Mouse (Mus musculus): ENCODE results near the gene Sh3kbp1. TPM values are rescaled to one million over a fixed set of nuclear protein-coding genes. Genes with fewer than 3 reads are reported as not detected.

Sh3kbp1 gene
- total and polyA plus RNA-seq, 2 experiments from 2014 or later = 43.4 to 45.5 TPM

GRCm38 (mm10) chrX:159955433-159955832, 328.4 kb downstream of the Sh3kbp1 start:
- H3K27me3 ChIP-seq (ENCODE audit: insufficient read depth, low read length) = no peaks in the 10 kb centered on the region
- 79% methylated on average over 6 of the region's 6 CpGs for WGBS

GRCm38 (mm10) chrX:159961385-159961784, 334.3 kb downstream of the Sh3kbp1 start:
- WGBS = 71% methylated on average over 2 of the region's 2 CpGs
- H3K4me1 ChIP-seq (ENCODE audit: insufficient read depth, low read length) = no peaks in the 10 kb centered on the region
- no peak for DNase-seq (ENCODE audit: low spot score)
- no peak overlapping the region for H3K9ac ChIP-seq (replicated peaks; ENCODE audit: low read length)
- H3K27ac ChIP-seq = no peak overlapping the region
- H3K27me3 ChIP-seq (ENCODE audit: insufficient read depth, low read length) = no peaks in the 10 kb centered on the region
- H3K36me3 ChIP-seq (ENCODE audit: insufficient read depth, low read length) = no peaks in the 10 kb centered on the region
- ATAC-seq = no peak
- no peaks in the 10 kb centered on the region for H3K9me3 ChIP-seq (ENCODE audit: low read length)
- H3K4me2 ChIP-seq (ENCODE audit: low read depth, low read length) = no peak overlapping the region
- H3K4me3 ChIP-seq (ENCODE audit: low read length) = no peak overlapping the region
- no peak for TF ChIP-seq CTCF (IDR thresholded peaks at IDR 0.05; ENCODE audit: low read depth)

More at GRCm38 (mm10) chrX:159955433-159955832, 328.4 kb downstream of the Sh3kbp1 start:
- Histone ChIP-seq H3K9me3 (ENCODE audit: low read length) (no peaks in the 10 kb centered on the region), H3K4me3 (ENCODE audit: low read length) (no peak overlapping the region), H3K9ac (replicated peaks; ENCODE audit: low read length) (no peak overlapping the region), H3K4me2 (ENCODE audit: low read depth, low read length) (no peak overlapping the region), H3K27ac (no peak overlapping the region), H3K4me1 (ENCODE audit: insufficient read depth, low read length) (no peaks in the 10 kb centered on the region), H3K36me3 (ENCODE audit: insufficient read depth, low read length) (no peaks in the 10 kb centered on the region)
- TF ChIP-seq CTCF (IDR thresholded peaks at IDR 0.05; ENCODE audit: low read depth) = no peak
- DNase-seq (ENCODE audit: low spot score) (no peak), ATAC-seq (no peak)

DNA sequence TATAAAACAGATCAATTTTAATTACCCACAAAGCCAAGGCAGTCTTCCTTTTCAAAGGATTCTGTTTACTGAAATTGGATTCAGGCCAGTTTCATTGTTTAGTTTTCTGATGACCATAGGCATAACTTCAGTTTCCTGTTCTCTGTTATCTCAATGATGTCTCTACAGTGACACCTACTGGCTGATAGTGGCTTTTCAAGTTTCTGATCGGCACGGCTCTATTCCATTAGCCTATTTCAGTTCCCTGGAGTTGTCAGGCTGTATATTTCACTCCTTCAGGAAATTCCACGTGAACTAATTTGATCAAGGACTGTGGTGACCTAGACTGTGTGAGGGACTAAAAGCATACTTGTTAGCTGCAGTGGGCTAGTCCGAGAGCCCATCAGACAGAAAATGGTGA, 336.2 kb downstream of the Sh3kbp1 start:
- Histone ChIP-seq H3K4me3 (ENCODE audit: low read length) (no peak overlapping the region), H3K36me3 (ENCODE audit: insufficient read depth, low read length) (no peaks in the 10 kb centered on the region), H3K9me3 (ENCODE audit: low read length) (no peaks in the 10 kb centered on the region), H3K27ac (no peak overlapping the region), H3K9ac (replicated peaks; ENCODE audit: low read length) (no peak overlapping the region), H3K4me1 (ENCODE audit: insufficient read depth, low read length) (no peaks in the 10 kb centered on the region), H3K27me3 (ENCODE audit: insufficient read depth, low read length) (no peaks in the 10 kb centered on the region), H3K4me2 (ENCODE audit: low read depth, low read length) (no peak overlapping the region)
- DNase-seq (ENCODE audit: low spot score) (peak; percentile 87), ATAC-seq (peak; percentile 51)
- TF ChIP-seq CTCF (IDR thresholded peaks at IDR 0.05; ENCODE audit: low read depth) = peak; percentile 71
- 30% methylated on average over 4 of the region's 4 CpGs for WGBS

DNA sequence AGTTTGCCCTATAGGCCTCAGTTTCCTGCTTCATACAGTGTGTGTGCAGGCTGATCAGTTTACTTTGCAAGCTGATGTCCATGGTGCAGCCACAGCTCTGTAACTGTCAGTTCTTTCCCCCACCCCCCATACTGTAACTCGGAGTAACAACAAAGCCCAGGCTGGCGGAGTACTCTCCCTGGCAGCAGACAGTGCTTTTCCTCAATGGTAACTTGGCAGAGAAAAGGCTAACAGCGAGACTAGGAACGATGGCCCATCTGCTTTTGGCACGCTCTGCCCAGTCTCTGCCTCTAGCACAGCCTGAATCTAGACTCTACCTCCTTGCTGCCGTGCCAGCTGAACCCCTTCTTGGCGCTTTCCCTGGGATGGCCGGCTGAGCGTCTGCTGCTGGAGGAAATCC, 336.9 kb downstream of the Sh3kbp1 start:
- Histone ChIP-seq H3K27me3 (ENCODE audit: insufficient read depth, low read length) (no peaks in the 10 kb centered on the region), H3K4me2 (ENCODE audit: low read depth, low read length) (no peak overlapping the region), H3K4me1 (ENCODE audit: insufficient read depth, low read length) (no peaks in the 10 kb centered on the region), H3K9me3 (ENCODE audit: low read length) (no peaks in the 10 kb centered on the region), H3K36me3 (ENCODE audit: insufficient read depth, low read length) (no peaks in the 10 kb centered on the region), H3K27ac (no peak overlapping the region), H3K9ac (replicated peaks; ENCODE audit: low read length) (no peak overlapping the region), H3K4me3 (ENCODE audit: low read length) (no peak overlapping the region)
- ATAC-seq (peak; percentile 89), DNase-seq (ENCODE audit: low spot score) (peak; percentile 74)
- 71% methylated on average over 9 of the region's 9 CpGs for WGBS
- TF ChIP-seq CTCF (IDR thresholded peaks at IDR 0.05; ENCODE audit: low read depth) = no peak

GRCm38 (mm10) chrX:159969025-159969424, 342.0 kb downstream of the Sh3kbp1 start:
- no peak for TF ChIP-seq CTCF (IDR thresholded peaks at IDR 0.05; ENCODE audit: low read depth)
- WGBS = 91% methylated on average over 2 of the region's 2 CpGs
- Histone ChIP-seq H3K27me3 (ENCODE audit: insufficient read depth, low read length) (0 out of 2 replicates have a peak, but pooled peaks cover 3% of the 10 kb centered on the region), H3K4me3 (ENCODE audit: low read length) (no peak overlapping the region), H3K9me3 (ENCODE audit: low read length) (no peaks in the 10 kb centered on the region), H3K4me1 (ENCODE audit: insufficient read depth, low read length) (no peaks in the 10 kb centered on the region), H3K27ac (no peak overlapping the region), H3K4me2 (ENCODE audit: low read depth, low read length) (no peak overlapping the region), H3K36me3 (ENCODE audit: insufficient read depth, low read length) (no peaks in the 10 kb centered on the region), H3K9ac (replicated peaks; ENCODE audit: low read length) (no peak overlapping the region)
- ATAC-seq (no peak), DNase-seq (ENCODE audit: low spot score) (no peak)

- no peak overlapping the region for H3K27ac ChIP-seq
- H3K27me3 ChIP-seq (ENCODE audit: insufficient read depth, low read length) = 0 out of 2 replicates have a peak, but pooled peaks cover 3% of the 10 kb centered on the region
- H3K4me2 ChIP-seq (ENCODE audit: low read depth, low read length) = no peak overlapping the region
- H3K9me3 ChIP-seq (ENCODE audit: low read length) = no peaks in the 10 kb centered on the region
- H3K4me3 ChIP-seq (ENCODE audit: low read length) = no peak overlapping the region
- DNase-seq (ENCODE audit: low spot score) (no peak), ATAC-seq (no peak)
- H3K9ac ChIP-seq (replicated peaks; ENCODE audit: low read length) = no peak overlapping the region
- 69% methylated on average over 3 of the region's 3 CpGs for WGBS
- no peaks in the 10 kb centered on the region for H3K36me3 ChIP-seq (ENCODE audit: insufficient read depth, low read length)
- TF ChIP-seq CTCF (IDR thresholded peaks at IDR 0.05; ENCODE audit: low read depth) = no peak
- H3K4me1 ChIP-seq (ENCODE audit: insufficient read depth, low read length) = no peaks in the 10 kb centered on the region
Measured at GRCm38 (mm10) chrX:159971091-159971779, 344.2 kb downstream of the Sh3kbp1 start.

- H3K36me3 ChIP-seq (ENCODE audit: insufficient read depth, low read length) = no peaks in the 10 kb centered on the region
- 26% methylated on average over 5 of the region's 5 CpGs for whole genome bisulfite sequencing
Measured at GRCm38 (mm10) chrX:159973730-159974129, 346.7 kb downstream of the Sh3kbp1 start.

More at GRCm38 (mm10) chrX:159973730-159974129, 346.7 kb downstream of the Sh3kbp1 start:
- ATAC-seq = no peak
- Histone ChIP-seq H3K9ac (replicated peaks; ENCODE audit: low read length) (no peak overlapping the region), H3K27ac (no peak overlapping the region), H3K9me3 (ENCODE audit: low read length) (no peaks in the 10 kb centered on the region), H3K4me2 (ENCODE audit: low read depth, low read length) (no peak overlapping the region), H3K4me1 (ENCODE audit: insufficient read depth, low read length) (no peaks in the 10 kb centered on the region), H3K27me3 (ENCODE audit: insufficient read depth, low read length) (0 out of 2 replicates have a peak, but pooled peaks cover 3% of the 10 kb centered on the region), H3K4me3 (ENCODE audit: low read length) (no peak overlapping the region)
- DNase-seq (ENCODE audit: low spot score) = peak; percentile 79
- peak; percentile 76 for TF ChIP-seq CTCF (IDR thresholded peaks at IDR 0.05; ENCODE audit: low read depth)
